Mouse (Mus musculus) bone marrow macrophage, adult 2 months (primary cell): ENCODE results near the gene Gm5460. TPM values are rescaled to one million over a fixed set of nuclear protein-coding genes. Genes with fewer than 3 reads are reported as not detected.
A peak's percentile ranks its signal among the peaks of the same experiment; 100 is the strongest.

Experiments
- H3K27ac ChIP-seq: 2 replicates; pipeline ENCODE4 v1.5.1; 2012; ENCODE audit warnings: low read depth, low read length; ENCODE audit not compliant: insufficient read depth
- H3K4me1 ChIP-seq: 2 replicates; pipeline ENCODE4 v1.6.1; 2012; ENCODE audit warnings: low read length; ENCODE audit not compliant: control insufficient read depth, insufficient read depth
- H3K4me3 ChIP-seq: 2 replicates; pipeline ENCODE4 v1.5.1; 2012; ENCODE audit warnings: mild to moderate bottlenecking, low read length, moderate library complexity; ENCODE audit not compliant: insufficient read depth
- CTCF ChIP-seq: IDR thresholded peaks from 2 replicates; pipeline ENCODE4 v1.5.1; 2012; ENCODE audit warnings: low read depth, mild to moderate bottlenecking, low read length, moderate library complexity
- POLR2A ChIP-seq: IDR thresholded peaks from 2 replicates; pipeline ENCODE4 v1.6.1; 2012; ENCODE audit warnings: mild to moderate bottlenecking, low read depth, low read length, borderline replicate concordance
- polyA plus RNA-seq: library from polyadenylated mRNA; stranded (reverse); fragments of >200 nt; gene quantifications from 2 replicates; pipeline ENCODE4 v1.2.4, GENCODE M21; 2012; ENCODE audit not compliant: missing spikeins, insufficient read depth, insufficient read length

Gene Gm5460
- polyA plus RNA-seq, 1 experiment = not detected

GRCm38 (mm10) chr14:34052516-34052915, 36.0 kb downstream of the Gm5460 start, which contains the start of gene Antxrl:
Antxrl (plus strand) TSS chr14:34052707.
- TF ChIP-seq POLR2A (no peak), CTCF (no peak)
- Histone ChIP-seq H3K4me3 (no peak within 1 kb of the TSS), H3K4me1 (no peaks in the 10 kb centered on the region), H3K27ac (no peak within 1 kb of the TSS)

GRCm38 (mm10) chr14:34071665-34072064, 55.1 kb downstream of the Gm5460 start:
- Histone ChIP-seq H3K27ac (no peak overlapping the region), H3K4me1 (no peaks in the 10 kb centered on the region), H3K4me3 (no peak overlapping the region)
- TF ChIP-seq POLR2A (no peak), CTCF (no peak)

GRCm38 (mm10) chr14:34075346-34075745, 58.8 kb downstream of the Gm5460 start:
- Histone ChIP-seq H3K4me1 (no peaks in the 10 kb centered on the region), H3K4me3 (no peak overlapping the region), H3K27ac (no peak overlapping the region)
- TF ChIP-seq CTCF = no peak
- no peak for TF ChIP-seq POLR2A

GRCm38 (mm10) chr14:34077222-34077621, 60.7 kb downstream of the Gm5460 start:
- no peaks in the 10 kb centered on the region for H3K4me1 ChIP-seq
- no peak overlapping the region for H3K27ac ChIP-seq
- H3K4me3 ChIP-seq = no peak overlapping the region
- TF ChIP-seq POLR2A (no peak), CTCF (no peak)

GRCm38 (mm10) chr14:34078293-34078692, 61.7 kb downstream of the Gm5460 start:
- Histone ChIP-seq H3K4me1 (no peaks in the 10 kb centered on the region), H3K27ac (no peak overlapping the region), H3K4me3 (no peak overlapping the region)
- TF ChIP-seq CTCF = no peak
- TF ChIP-seq POLR2A = no peak

GRCm38 (mm10) chr14:34080321-34080997, 63.9 kb downstream of the Gm5460 start:
- no peak for TF ChIP-seq POLR2A
- peak; percentile 85 for TF ChIP-seq CTCF
- H3K4me3 ChIP-seq = no peak overlapping the region
- no peak overlapping the region for H3K27ac ChIP-seq
- H3K4me1 ChIP-seq = no peaks in the 10 kb centered on the region

GRCm38 (mm10) chr14:34085731-34086130, 69.2 kb downstream of the Gm5460 start, which contains the start of gene Anxa8:
Anxa8 (plus strand) TSS chr14:34085981.
- TF ChIP-seq POLR2A = no peak
- no peak for TF ChIP-seq CTCF
- H3K27ac ChIP-seq = no peak within 1 kb of the TSS
- no peaks in the 10 kb centered on the region for H3K4me1 ChIP-seq
- no peak within 1 kb of the TSS for H3K4me3 ChIP-seq

GRCm38 (mm10) chr14:34086806-34087205, 70.2 kb downstream of the Gm5460 start:
- no peaks in the 10 kb centered on the region for H3K4me1 ChIP-seq
- TF ChIP-seq CTCF (no peak), POLR2A (no peak)
- H3K27ac ChIP-seq = no peak overlapping the region
- H3K4me3 ChIP-seq = no peak overlapping the region

GRCm38 (mm10) chr14:34087856-34088398, 71.4 kb downstream of the Gm5460 start:
- H3K4me3 ChIP-seq = no peak overlapping the region
- no peak for TF ChIP-seq CTCF
- H3K4me1 ChIP-seq = no peaks in the 10 kb centered on the region
- H3K27ac ChIP-seq = no peak overlapping the region

GRCm38 (mm10) chr14:34089796-34090195, 73.2 kb downstream of the Gm5460 start:
- Histone ChIP-seq H3K27ac (no peak overlapping the region), H3K4me3 (no peak overlapping the region), H3K4me1 (no peaks in the 10 kb centered on the region)
- TF ChIP-seq POLR2A = no peak
- TF ChIP-seq CTCF = no peak
